Mouse (Mus musculus) heart, postnatal 0 days (tissue): ENCODE data around the gene Gm4064. TPM values are rescaled to one million over a fixed set of nuclear protein-coding genes. Genes with fewer than 3 reads are reported as not detected.
"Not testable (repeated sequence)": the region's sequence is repeated elsewhere in the genome, so short reads cannot be mapped to it uniquely, and the experiment has no call there.

ENCODE experiments used
- ATAC-seq: fragments of 200-750 bp; cut with Nextera tagmentation; 2 replicates; pipeline ENCODE4 v1.8.0; 2017; ENCODE audit warnings: low read depth, moderate number of reproducible peaks, moderate library complexity; ENCODE audit not compliant: insufficient read depth
- DNase-seq: peaks from one replicate; pipeline ENCODE4 v3.0.0-alpha.2; 2016; ENCODE audit warnings: low spot score
- H3K27ac ChIP-seq: fragments of 300-500 bp; sonication (generic); 2 replicates; pipeline ENCODE4 v1.5.1; 2014; ENCODE audit warnings: low read depth, mild to moderate bottlenecking
- H3K27me3 ChIP-seq: fragments of 300-500 bp; sonication (generic); 2 replicates; pipeline ENCODE4 v1.6.1; 2014; ENCODE audit warnings: low read length, mixed read lengths; ENCODE audit not compliant: control insufficient read depth, insufficient read depth
- H3K36me3 ChIP-seq: fragments of 300-500 bp; sonication (generic); replicated peaks from 2 replicates; pipeline ENCODE4 v1.6.1; 2014; ENCODE audit warnings: low read length, mixed read lengths; ENCODE audit not compliant: control insufficient read depth, insufficient read depth
- H3K4me1 ChIP-seq: fragments of 300-500 bp; sonication (generic); 2 replicates; pipeline ENCODE4 v1.6.1; 2014; ENCODE audit warnings: antibody characterized with exemption; ENCODE audit not compliant: control insufficient read depth, insufficient read depth
- H3K4me2 ChIP-seq: fragments of 300-500 bp; sonication (generic); 2 replicates; pipeline ENCODE4 v1.6.1; 2014; ENCODE audit warnings: low read depth, mild to moderate bottlenecking, low read length, moderate library complexity
- H3K4me3 ChIP-seq: fragments of 300-500 bp; sonication (generic); 2 replicates; pipeline ENCODE4 v1.5.1; 2014; ENCODE audit warnings: low read depth, low read length
- H3K9ac ChIP-seq: fragments of 300-500 bp; sonication (generic); replicated peaks from 2 replicates; pipeline ENCODE4 v1.6.1; 2014; ENCODE audit warnings: low read depth, low read length, mixed read lengths
- H3K9me3 ChIP-seq: fragments of 300-500 bp; sonication (generic); replicated peaks from 2 replicates; pipeline ENCODE4 v1.6.1; 2016; ENCODE audit warnings: low read length; ENCODE audit not compliant: control insufficient read depth
- WGBS: fragments of 180-500 bp; shearing (Covaris S2); extraction: QIAGEN DNeasy Blood & Tissue Kit; methylation state at CpG from one replicate; pipeline ENCODE4 v1.1.7; 2014; 5-methylcytosine and 5-hydroxymethylcytosine counted together
- polyA plus RNA-seq: library from polyadenylated mRNA; unstranded; fragments of >200 nt; fragmentation: Nextera tagmentation; extraction: Ambion mirVana; gene quantifications from 2 replicates; pipeline ENCODE4 v1.2.1, GENCODE M21; 2015
- total RNA-seq: library from RNA; depleted of rRNA; stranded (reverse); fragments of >200 nt; gene quantifications from 2 replicates; pipeline ENCODE4 v1.2.3, GENCODE M21; 2014; ENCODE audit warnings: low replicate concordance; rRNA removed

Gene Gm4064
- not detected in 2 replicates for total RNA-seq
- polyA plus RNA-seq = not detected in 2 replicates

- H3K4me2 ChIP-seq, H3K9me3 ChIP-seq, H3K4me3 ChIP-seq, DNase-seq, H3K9ac ChIP-seq, H3K4me1 ChIP-seq, H3K27ac ChIP-seq, H3K36me3 ChIP-seq, H3K27me3 ChIP-seq, ATAC-seq: not testable (repeated sequence)
- no CpG with 5 or more reads among the region's 8 CpGs for WGBS
Measured at GRCm38 (mm10) chrY:2796105-2796504, at the start of gene Gm4064. Gene Gm4064 (minus strand): TSS chrY:2796205.

GRCm38 (mm10) chrY:2830380-2830779, 34.4 kb upstream of the Gm4064 start, which contains the start of the genes Rbmy and Gm10256:
Gene Rbmy (plus strand): TSS chrY:2830680.
Gene Gm10256 (plus strand): TSS chrY:2830699.
- no CpG with 5 or more reads among the region's 9 CpGs for WGBS
- not testable (repeated sequence) for H3K9ac ChIP-seq, ATAC-seq

More at GRCm38 (mm10) chrY:2830380-2830779, 34.4 kb upstream of the Gm4064 start, which contains the start of the genes Rbmy and Gm10256:
- H3K4me2 ChIP-seq, H3K4me1 ChIP-seq, H3K27ac ChIP-seq, H3K36me3 ChIP-seq, H3K4me3 ChIP-seq, H3K27me3 ChIP-seq, H3K9me3 ChIP-seq, DNase-seq: not testable (repeated sequence)

Other genes starting within 250 kb of the Gm4064 start
- gene H2al2c, start 197.1 kb downstream of the Gm4064 start, total RNA-seq = not detected in 2 replicates
- not detected in 2 replicates for gene H2al2c, start 197.1 kb downstream of the Gm4064 start, polyA plus RNA-seq
- gene Sry, start 132.5 kb downstream of the Gm4064 start, total RNA-seq = not detected in 2 replicates
- gene Sry, start 132.5 kb downstream of the Gm4064 start, polyA plus RNA-seq = not detected in 2 replicates
- not detected in 2 replicates for gene H2al2b, start 75.5 kb downstream of the Gm4064 start, total RNA-seq
- gene H2al2b, start 75.5 kb downstream of the Gm4064 start, polyA plus RNA-seq = not detected in 2 replicates
- not detected in 2 replicates for gene Rbmy, start 34.5 kb upstream of the Gm4064 start, total RNA-seq
- not detected in 2 replicates for gene Rbmy, start 34.5 kb upstream of the Gm4064 start, polyA plus RNA-seq
- gene Gm10256, start 34.5 kb upstream of the Gm4064 start, total RNA-seq = not detected in 2 replicates
- gene Gm10256, start 34.5 kb upstream of the Gm4064 start, polyA plus RNA-seq = not detected in 2 replicates
- not detected in 2 replicates for gene Gm10352, start 104.8 kb upstream of the Gm4064 start, total RNA-seq
- gene Gm10352, start 104.8 kb upstream of the Gm4064 start, polyA plus RNA-seq = not detected in 2 replicates
- not detected in 2 replicates for gene Gm29289, start 136.4 kb upstream of the Gm4064 start, total RNA-seq
- gene Gm29289, start 136.4 kb upstream of the Gm4064 start, polyA plus RNA-seq = not detected in 2 replicates